Mouse (Mus musculus) gastrocnemius, adult 8-10 months (tissue): ENCODE measurements at regions not wholly inside any gene's neighbourhood (a gene's known extent, or its start where the extent isn't known, plus 50 kb on each side); places are given as distances from the start of the nearest gene placed in this dataset.

Source experiments
- DNase-seq, 2 experiments: peaks; one replicate each; pipeline ENCODE4 v3.0.0; 2022; ENCODE audit warnings: low spot score in 2 of 2

DNA sequence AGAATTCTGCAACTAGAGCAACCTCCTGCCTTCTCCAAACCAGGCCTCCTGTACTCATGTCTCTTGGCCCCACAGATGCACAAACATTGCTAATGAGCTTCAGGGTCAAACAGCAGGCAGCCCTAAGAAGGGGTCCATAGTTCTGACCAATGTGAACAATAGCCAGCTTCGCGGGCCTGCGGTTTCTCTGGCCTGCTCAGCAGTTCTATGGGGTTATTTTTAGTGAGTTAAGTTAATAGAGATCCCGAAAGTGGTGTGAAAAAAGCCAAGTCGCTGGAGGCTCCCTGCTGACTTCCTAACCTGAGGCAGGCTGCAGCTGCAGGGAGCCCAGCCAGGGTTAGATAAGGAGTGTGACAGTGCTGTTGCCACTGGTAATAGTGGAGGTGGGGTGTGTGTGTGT is 106.6 kb downstream of the Pdcd6ip start:
- DNase-seq, result no peak

DNA sequence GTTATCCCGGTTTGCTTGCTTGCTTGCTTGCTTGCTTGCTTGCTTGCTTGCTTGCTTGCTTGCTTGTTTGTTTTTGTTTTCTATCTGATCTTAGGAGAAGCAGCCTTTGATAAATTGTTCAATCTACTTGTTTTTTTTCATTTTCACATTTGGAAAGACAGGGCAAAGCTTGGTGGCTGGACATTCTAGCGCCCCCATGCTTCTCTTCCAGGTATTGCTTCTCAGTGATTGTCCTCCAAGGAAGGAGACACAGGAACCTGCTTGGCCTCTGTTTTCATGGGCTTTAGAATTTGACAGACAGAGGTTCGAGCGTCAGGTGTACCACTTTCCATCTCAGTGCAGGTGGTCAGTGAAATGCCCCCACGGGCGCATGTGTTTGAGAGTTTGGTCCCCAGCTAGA is 120.8 kb downstream of the Pdcd6ip start:
- no peak for DNase-seq

DNA sequence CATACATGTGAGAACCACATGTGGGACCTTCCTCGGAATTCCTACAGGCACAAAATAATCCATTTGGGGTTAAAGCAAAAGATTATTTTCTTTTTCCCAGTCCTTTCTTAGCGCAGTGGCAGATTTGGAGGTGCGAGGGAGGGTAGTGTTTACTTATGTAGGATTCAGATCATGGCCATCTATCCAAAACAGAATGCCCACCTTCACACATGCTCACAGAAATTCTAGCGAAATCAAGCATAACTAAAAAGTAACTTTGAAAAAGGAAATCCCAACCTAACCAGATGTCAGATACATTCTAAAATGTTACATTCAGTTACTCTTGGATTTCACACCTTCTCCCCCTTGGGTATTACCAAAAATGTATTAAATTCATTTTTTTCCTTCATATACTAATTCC is 121.6 kb downstream of the Pdcd6ip start:
- no peak for DNase-seq

DNA sequence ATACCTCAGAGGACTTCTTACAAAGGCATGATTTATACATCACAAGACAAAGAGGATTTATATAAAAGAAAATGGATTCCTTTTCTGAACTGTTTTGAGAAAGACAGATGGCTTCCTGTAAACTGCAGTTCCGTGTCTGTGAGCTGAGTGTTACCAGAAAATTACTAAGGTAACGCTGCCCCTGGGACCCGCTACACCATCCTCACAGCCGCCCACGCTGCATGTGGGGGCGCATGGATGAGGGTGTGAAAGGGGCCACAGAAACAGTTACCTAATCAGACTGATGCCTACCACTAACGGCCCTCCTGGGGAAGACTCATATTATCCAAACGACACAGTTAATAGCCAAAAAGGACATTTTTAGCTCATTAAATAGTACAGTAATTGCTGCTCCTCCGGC is 129.8 kb downstream of the Pdcd6ip start:
- DNase-seq, result no peak

DNA sequence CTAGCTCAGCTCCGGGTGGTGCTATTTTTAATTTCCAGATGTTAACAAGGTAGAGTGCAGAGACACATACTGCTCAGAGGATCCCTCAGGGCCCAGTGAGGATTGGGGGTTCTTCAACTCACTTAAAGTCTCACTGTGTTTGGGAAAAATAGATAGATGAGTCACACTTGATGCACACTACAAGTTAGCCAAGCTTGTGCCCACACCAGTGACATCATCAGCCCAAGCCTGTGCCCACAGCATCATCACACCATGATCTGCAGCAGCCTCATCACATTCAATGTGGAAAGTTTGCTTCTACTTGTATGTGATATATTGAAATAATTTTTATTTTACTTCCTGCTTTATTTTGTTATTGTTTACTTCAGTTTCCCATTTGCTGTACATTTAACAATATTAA is 139.2 kb downstream of the Pdcd6ip start:
- no peak for DNase-seq

DNA sequence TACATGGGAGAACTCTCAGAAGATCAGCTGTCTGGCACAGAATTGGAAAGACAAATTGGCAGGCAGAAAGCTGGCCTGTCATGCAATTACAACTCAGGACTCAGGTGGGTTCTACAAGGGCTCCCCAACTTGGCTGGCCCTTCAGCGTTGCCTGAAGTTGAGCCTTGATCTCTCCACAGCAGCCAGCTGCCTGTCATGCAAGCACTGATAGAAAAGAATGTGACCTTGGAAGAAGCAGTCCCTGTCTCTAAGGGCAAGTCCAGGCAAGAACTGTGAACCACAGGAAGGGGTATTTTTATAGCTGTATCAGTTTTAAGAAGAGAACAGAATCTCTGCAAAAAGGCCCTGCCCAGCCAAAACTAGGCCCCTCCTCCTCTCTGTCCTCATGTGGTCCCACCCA is 140.4 kb downstream of the Pdcd6ip start:
- no peak for DNase-seq

DNA sequence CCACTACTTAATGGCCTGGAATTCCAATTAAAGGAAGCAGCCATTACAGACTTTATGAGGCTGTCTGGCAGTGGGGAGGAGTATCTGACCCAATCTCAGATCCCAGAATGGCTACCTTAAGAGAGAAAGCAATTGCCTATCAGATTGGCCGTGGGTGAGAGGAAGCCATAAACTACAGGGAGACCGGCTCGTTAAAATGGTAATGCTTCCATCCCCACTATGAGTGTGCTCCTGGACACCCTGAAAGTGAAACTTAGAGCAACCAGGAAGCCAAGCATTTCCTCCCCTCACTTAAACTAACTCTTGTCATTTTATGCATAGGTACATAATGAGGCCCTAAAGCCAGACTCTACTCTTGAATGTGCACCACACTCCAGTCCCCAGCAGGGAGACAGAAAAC is 141.4 kb downstream of the Pdcd6ip start:
- DNase-seq, result no peak

DNA sequence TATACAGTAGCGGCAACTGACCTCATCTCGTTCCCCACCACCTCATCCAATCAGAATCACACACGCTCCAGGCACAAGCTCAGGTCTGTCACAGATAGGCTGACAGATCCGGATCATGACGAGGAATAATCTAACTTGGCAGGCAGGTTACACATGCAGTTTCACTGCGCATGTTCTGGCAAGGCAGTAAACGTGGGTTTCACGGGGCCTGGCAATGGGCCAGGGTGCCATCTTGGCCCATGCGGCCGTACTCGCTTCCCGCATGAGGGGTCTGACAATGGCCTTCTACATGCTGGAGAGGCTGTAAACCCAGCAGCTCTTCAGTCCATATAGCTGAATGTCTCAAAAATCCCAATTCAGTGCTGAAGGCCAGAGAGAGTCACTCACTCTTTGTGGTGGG is 154.1 kb downstream of the Pdcd6ip start:
- no peak for DNase-seq

DNA sequence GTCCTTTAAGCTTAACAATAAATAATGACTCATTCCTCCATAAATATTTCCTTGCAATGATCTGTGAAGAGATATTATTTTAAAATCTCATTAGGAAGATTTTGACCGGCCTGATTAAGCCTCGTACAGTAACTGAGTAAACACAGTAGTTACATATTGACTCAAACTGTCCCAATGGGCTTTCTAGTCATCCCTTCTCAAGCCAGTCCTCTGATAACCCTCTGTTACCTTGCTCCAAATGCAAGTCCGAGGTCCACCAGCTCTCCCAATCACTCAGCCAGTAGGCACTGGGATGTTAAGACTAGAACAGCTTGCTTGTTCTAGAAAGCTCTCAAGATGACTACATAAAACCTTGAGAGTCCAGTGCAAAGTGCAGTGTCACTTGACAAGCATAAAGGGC is 160.6 kb downstream of the Pdcd6ip start:
- no peak for DNase-seq

DNA sequence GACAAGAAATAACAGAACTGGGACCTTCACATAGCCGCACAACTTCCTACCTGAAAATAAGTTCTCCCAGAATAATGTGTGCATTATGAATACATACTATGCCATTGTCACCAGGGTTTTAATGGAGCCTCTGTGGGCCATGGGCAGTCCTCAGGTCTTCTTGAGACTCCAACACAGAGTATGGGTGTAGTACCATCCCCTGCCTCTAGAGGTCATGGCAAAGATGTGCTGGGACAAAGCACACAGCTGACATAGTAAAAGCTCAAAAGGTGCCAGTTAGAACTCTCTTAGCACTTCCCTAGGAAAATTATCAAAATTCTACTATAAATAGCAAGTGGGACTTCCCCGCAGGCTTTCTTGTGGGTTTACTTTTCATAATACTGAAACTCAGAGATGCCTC is 179.5 kb downstream of the Pdcd6ip start:
- DNase-seq, result no peak

DNA sequence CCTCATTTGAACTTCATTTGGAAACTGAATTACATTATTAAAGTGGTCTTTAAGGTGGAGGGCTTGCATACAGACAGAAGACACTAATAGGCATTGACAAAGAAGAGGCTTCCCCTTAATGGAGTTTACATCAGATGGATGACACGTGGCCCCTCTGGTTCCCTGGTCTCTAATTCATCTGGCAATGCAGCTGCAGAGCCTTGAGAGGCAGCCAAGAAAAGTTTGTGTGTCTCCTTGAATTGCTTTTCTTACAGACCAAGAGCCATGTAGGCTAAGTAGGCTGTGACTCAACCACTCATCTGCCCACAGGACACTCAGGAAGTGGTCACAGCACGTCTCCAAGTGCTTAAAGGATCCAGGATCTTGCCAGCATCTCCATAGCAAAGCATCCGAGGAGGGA is 183.8 kb downstream of the Pdcd6ip start:
- DNase-seq, result no peak

DNA sequence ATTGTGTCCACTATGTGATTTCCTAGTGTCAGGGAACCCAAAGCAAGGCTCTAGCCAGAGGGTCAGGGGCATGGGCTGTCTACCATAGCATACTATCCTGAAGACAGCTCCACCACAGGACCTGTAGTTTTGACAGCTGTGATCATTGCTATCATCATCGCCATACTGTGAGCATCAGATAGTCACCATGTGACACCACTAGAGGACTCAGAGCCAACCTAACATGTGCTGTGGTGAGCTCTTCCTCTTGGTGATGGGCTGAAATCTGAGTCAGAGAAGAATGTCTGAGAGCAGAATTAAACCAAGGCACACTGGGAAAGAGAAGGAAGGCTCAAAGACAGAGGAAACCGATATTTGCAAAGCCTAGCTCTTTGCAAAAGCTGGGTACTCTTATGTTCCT is 184.9 kb downstream of the Pdcd6ip start:
- DNase-seq, result no peak

DNA sequence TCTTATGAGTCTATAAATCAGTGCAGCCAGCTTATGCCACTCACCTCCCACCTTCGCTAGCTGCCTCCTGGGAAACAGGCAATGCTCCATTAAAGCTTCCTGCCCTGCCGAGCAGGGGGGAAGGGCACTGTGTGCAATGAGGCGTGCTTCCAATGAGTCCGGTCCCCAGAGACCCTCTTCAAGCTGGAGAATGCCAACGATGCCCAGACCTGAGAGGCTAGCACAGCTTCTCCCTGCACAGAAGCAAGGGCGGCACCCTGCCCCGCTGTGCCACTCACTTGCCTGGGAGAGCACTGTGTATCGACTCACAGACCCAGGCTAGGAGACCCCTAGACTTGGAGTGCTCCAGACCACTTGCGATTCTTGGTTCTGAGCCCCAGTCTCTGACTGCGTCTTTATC is 188.3 kb downstream of the Pdcd6ip start:
- DNase-seq, result no peak

DNA sequence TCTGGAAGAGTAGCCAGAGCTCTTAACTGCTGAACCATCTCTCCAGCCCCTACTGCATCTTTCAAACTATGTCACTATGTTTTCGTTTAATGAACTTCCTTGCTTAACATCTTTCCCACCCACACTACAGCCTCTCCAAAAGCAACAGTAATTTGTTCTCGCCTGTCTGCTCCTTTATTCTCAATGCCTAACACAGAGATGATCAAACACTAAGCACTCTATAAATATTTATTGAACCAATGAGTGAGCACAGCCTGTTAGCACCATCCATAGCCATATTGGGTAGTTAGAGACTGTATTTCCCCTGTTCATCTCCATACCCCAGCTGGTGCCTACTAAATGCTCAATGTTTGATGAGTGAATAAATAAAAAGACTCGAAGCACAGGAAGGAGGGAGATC is 189.6 kb downstream of the Pdcd6ip start:
- no peak for DNase-seq

DNA sequence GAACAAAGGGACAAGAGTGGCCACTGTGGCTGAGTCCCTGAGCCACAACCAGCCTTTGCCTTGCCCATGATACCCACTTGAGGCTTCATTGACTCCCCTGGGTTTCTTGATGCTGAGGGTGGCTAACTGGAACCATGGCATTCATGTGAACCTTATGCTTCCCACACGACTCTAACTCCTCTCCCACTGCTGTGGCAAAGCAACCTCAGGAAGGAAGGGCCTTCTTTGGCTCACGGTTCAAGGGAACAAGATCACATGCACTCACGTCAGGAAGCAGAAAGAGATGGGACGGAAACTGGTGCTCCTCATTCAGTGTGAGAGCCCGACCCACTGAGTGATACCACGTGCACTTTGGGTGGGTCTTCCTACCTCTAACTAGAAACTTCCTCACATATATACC is 190.3 kb downstream of the Pdcd6ip start:
- no peak for DNase-seq

DNA sequence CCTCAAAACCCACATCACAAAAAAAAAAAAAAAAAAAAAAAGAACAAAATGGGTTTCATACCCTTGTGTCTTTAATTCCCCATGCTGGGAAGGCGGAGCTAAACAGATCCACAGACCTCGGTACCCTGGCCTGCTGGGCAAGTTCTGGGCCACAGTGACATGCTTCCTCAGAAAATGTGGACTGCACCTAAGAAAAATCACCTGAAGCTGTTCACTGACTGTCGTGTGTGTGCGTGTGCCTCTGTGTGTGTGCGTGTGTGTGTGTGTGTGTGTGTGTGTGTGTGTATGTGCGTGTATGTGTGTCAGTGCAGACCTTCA is 192.4 kb downstream of the Pdcd6ip start:
- no peak for DNase-seq

DNA sequence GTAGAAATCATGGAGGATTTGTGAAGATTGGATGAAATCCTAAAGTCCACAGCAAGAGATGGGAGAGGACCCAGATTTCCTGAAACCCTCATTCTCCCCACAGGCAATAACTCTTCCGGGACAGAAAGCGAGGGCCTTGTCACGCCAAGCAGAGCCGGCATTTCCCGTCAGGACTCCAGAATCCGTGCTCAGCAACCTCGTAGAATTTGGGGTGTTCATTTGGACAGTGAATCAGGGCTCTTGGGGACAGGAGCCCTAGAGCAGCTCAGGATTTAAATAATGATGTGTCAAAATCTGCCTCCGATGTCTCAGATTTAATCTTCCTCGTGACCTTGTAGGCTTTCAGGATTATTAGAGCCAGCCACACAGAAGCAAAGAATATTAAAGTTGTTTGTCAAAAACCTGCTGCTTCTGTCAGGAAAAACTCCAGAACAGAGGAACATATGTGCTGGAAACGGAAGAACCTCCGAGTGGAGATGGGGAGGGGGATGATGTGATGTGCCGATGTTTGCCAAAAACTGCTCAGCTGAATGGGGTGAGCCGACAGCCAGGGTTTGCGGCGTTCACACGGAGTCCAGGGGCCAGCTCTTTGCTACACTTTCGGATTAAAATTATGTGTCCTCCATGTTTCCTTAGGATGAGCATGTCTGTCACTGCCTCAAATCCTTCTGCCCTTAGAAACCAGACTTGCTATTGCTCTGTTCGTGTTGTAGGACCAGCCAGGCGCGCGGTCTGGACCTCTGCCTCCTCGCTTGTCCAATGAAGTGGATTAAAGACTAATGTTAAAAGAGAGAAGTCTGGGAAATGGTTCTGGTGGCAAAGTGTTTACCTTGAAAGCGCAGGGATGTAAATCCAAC is 193.0 kb downstream of the Pdcd6ip start:
- DNase-seq, result no peak

DNA sequence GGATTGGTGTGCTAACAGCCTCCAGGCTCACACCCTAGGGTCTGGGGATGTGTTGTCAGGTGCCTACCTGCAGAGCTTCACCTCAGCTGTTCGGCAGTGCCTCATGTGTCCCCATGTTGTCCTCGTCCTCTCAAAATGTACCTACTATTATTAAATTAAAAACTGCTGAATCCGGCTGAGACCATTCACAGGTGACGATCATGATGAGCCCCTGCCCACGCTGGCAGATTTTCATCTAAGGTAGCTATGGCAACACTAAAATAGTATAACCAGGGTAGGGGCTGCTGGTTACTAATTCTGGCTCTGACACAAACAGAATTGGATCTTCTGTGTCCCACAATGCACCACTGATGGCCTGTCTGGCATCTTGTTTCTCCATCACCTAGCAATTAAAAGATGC is 196.8 kb downstream of the Pdcd6ip start:
- no peak for DNase-seq

DNA sequence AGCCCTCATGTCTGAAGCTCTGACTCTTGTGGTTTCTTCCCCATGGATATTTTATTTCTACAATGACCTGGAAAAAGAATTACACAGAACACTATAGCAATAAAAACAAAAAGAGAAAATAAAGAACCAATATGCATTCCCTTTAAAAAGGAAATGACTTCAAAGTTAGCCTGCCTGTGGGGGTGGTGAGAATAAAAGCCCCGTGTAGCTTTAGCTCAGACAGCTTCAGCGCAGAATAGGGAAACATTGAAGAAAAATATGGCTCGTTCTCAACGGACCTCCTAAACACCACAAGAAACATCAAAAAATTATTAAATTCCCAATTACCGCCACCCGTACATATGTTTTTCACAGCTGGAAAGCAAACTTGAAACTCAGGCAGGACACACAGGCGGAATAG is 198.7 kb downstream of the Pdcd6ip start:
- DNase-seq, result no peak

DNA sequence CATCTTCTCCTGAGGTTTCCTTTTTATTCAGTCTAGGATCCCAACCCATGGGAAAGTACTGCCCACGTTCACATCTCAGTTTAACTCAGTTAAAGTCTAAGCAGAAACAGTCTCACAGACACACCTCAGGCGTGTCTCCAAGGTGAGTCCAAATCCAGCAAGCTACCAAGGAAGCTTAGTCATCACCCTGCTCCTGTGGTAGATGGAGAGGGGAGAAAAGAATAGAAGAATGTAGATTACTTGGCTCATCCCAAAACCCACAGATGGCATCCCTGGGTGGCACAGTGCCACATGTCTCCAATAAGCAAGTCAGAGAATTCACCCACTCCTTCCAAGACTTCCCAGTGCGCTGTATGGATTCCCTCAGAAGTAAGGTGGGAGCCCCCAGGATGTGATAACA is 199.2 kb downstream of the Pdcd6ip start:
- DNase-seq, result no peak

DNA sequence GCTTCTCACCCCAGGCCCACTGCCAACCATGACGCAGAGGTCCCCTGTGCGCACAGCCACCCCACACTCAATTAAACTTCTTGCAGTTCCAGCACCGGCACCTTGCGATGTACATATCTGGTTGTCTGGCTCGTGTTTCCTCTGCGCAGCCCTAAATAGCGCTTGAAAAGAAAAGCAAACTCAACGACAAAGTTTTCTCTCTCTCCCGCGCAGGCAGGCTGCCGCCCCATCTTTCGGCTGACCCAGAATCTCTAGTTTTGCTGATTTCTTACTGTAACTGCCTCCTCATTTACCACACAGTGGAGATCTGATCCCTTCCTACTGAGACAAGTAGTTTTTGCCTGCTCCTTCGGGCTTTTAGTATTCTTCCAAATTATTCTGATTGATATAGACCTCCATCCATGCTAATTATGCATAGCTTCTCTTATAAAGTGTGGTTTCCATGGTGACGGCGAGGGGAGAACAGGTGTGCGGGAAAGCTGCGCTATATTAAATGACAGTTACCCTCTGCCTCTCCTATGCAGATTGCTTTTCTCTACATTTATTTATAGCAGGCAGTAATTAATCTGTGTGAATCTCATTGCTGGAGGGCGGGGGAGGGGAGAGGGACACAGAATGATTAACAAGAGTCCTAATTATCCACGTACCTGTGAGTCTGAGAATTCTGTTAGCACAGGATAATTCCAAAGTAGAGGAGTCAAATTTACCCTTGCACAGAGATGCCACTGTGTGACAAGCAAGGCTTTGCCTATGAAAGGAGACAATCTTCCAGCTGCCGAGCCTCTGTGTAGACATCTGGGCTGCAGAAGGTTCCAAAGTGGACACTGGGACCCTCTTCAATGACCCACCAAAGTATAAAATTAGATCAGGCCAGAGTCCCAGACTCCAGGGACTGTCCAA is 200.2 kb downstream of the Pdcd6ip start:
- DNase-seq, result no peak

DNA sequence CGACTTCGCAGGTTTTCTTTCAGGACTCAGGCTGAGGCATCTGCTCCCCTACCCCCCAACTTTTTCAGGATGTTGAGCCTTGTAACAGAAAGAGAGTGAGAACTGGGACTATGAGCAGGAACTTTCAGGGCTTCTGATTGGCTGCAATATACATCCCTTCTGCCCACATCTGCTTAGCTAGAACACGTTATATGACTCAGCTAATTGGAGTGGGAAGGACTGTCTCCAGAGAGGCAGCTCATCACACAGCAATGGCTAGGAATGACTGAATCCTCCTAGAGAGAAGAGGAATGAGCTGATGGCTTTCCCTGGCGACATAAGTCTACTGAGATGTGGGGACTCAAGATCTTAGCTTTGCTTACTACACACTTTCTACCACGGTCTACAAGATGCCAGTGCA is 208.8 kb downstream of the Pdcd6ip start:
- no peak for DNase-seq

DNA sequence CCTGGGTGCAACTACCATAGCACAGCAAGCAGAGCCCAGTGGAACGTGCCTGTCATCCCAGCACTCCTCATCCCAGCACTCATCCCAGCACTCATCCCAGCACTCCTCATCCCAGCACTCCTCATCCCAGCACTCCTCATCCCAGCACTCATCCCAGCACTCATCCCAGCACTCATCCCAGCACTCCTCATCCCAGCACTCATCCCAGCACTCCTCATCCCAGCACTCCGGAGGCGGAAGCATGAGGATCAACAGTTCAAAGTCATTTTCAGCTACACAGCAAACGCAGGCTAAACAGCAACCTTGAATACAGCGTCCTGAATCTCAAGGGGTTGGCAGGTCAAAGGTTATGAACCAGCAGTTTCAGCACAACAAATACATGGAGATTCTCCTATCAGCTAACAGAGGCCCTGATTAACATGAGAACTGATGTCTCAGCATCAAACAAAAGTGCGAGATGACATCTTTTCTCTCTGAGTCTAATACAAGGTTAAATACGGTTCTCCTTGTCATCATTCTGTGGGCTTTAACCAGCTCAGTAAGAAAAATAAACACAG is 211.8 kb downstream of the Pdcd6ip start:
- DNase-seq, result no peak
